Mouse (Mus musculus) liver, embryonic 11.5 days (tissue): Measurements from ENCODE around the gene Tec. TPM values are rescaled to one million over a fixed set of nuclear protein-coding genes. Genes with fewer than 3 reads are reported as not detected.

Experiments used
- ATAC-seq: fragments of 200-750 bp; cut with Nextera tagmentation; replicated peaks from 2 replicates; pipeline ENCODE4 v1.8.0; 2017; ENCODE audit warnings: moderate number of reproducible peaks, mild to moderate bottlenecking, moderate TSS enrichment, moderate library complexity; ENCODE audit not compliant: low FRiP score
- DNase-seq: peaks from one replicate; pipeline ENCODE4 v3.0.0-alpha.2; 2017; ENCODE audit warnings: low spot score
- H3K27ac ChIP-seq: fragments of 300-500 bp; sonication (generic); 2 replicates; pipeline ENCODE4 v1.5.1; 2014; ENCODE audit warnings: mild to moderate bottlenecking, low read depth, low read length, control low read depth
- H3K27me3 ChIP-seq: fragments of 300-500 bp; sonication (generic); replicated peaks from 2 replicates; pipeline ENCODE4 v1.6.1; 2014; ENCODE audit warnings: low read length, mixed read lengths; ENCODE audit not compliant: control insufficient read depth, insufficient read depth
- H3K36me3 ChIP-seq: fragments of 300-500 bp; sonication (generic); 2 replicates; pipeline ENCODE4 v1.6.1; 2014; ENCODE audit warnings: mild to moderate bottlenecking, low read length, moderate library complexity, mixed read lengths; ENCODE audit not compliant: control insufficient read depth, insufficient read depth
- H3K4me1 ChIP-seq: fragments of 300-500 bp; sonication (generic); replicated peaks from 2 replicates; pipeline ENCODE4 v1.6.1; 2014; ENCODE audit warnings: low read length, mixed read lengths; ENCODE audit not compliant: control insufficient read depth, insufficient read depth
- H3K4me2 ChIP-seq: fragments of 300-500 bp; sonication (generic); 2 replicates; pipeline ENCODE4 v1.6.1; 2014; ENCODE audit warnings: mild to moderate bottlenecking, control low read depth, moderate library complexity
- H3K4me3 ChIP-seq: fragments of 300-500 bp; sonication (generic); 2 replicates; pipeline ENCODE4 v1.5.1; 2014; ENCODE audit warnings: low read depth, low read length, control low read depth
- H3K9ac ChIP-seq: fragments of 300-500 bp; sonication (generic); 2 replicates; pipeline ENCODE4 v1.6.1; 2014; ENCODE audit warnings: low read depth, low read length, control low read depth
- H3K9me3 ChIP-seq: fragments of 300-500 bp; sonication (generic); 2 replicates; pipeline ENCODE4 v1.6.1; 2016; ENCODE audit warnings: low read length, inconsistent platforms, mixed read lengths; ENCODE audit not compliant: control insufficient read depth
- WGBS: fragments of 180-500 bp; shearing (Covaris S2); extraction: QIAGEN DNeasy Blood & Tissue Kit; methylation state at CpG from one replicate; pipeline ENCODE4 v1.1.7; 2014; 5-methylcytosine and 5-hydroxymethylcytosine counted together
- polyA plus RNA-seq: library from polyadenylated mRNA; unstranded; fragments of >200 nt; fragmentation: Nextera tagmentation; extraction: Ambion mirVana; gene quantifications from 2 replicates; pipeline ENCODE4 v1.2.1, GENCODE M21; 2014

Tec gene
- polyA plus RNA-seq, 1 experiment from 2014 or later: 7.9 TPM

DNA sequence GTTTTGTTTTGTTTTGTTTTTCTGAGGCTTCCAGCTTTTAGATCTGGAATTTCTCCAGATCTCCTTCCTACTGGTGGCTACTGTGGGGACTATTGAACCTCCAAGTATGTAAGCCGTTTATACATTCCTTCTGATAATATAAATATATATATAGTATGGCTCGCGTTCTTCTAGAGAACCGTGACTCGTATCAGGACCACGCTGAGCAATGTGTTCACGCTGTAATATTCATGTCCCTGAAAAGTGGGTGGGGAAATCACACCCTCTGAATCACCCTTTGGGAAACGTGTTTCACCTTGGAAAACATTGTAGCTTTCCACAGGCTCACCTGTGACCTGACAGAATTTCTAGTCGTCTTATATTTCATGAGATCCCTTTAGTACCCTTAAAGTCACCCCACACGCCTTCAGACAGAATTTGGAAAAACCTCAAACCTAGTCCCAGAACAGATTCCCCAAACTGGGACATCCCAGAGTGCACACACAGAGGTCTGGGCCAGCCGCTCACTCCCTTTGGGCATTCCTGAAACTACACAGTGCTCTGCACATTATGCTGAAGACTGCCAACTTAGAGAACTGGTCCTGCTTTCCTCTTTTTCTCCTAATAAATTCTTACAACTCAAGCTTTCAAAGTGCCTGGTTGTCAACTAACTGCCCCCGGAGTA lies 13.6 kb upstream of the Tec start:
- no peaks in the 10 kb centered on the region for H3K27me3 ChIP-seq
- H3K9me3 ChIP-seq: no peaks in the 10 kb centered on the region
- H3K4me2 ChIP-seq: no peak overlapping the region
- no peaks in the 10 kb centered on the region; the same call in 1 of the 2 replicates for H3K4me1 ChIP-seq
- no peak overlapping the region for H3K9ac ChIP-seq
- ATAC-seq: no peak
- WGBS: 79% methylated on average over 12 of the region's 12 CpGs
- DNase-seq: no peak
- H3K36me3 ChIP-seq: no peaks in the 10 kb centered on the region
- H3K27ac ChIP-seq: no peak overlapping the region
- no peak overlapping the region for H3K4me3 ChIP-seq

DNA sequence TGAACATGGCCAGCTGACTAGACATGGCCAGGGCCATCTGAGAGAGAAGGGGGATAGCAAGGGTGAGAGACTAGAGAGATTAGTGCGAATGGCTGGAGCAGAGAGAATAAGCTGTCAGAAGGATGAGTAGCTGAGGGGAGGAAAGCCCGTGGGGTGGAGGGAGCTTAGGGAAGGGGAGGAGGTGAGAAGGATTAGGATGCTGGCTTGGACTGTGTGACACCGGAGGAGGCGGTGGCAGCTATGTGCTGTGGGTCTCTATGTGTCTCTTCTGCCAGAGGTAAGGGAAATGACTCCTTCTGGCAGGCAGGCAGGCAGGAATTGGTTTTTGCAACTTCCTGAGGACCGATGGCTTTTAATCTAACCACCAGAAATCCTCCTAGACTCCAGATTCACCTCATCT lies 11.5 kb upstream of the Tec start:
- WGBS: 15% methylated on average over 5 of the region's 5 CpGs
- no peak overlapping the region for H3K27ac ChIP-seq
- no peaks in the 10 kb centered on the region; the same call in 1 of the 2 replicates for H3K4me1 ChIP-seq
- DNase-seq (no peak), ATAC-seq (no peak)
- peaks cover 12% of the 10 kb centered on the region for H3K27me3 ChIP-seq
- H3K4me3 ChIP-seq: no peak overlapping the region
- no peak overlapping the region for H3K9ac ChIP-seq
- H3K36me3 ChIP-seq: no peaks in the 10 kb centered on the region
- no peaks in the 10 kb centered on the region for H3K9me3 ChIP-seq
- H3K4me2 ChIP-seq: no peak overlapping the region

DNA sequence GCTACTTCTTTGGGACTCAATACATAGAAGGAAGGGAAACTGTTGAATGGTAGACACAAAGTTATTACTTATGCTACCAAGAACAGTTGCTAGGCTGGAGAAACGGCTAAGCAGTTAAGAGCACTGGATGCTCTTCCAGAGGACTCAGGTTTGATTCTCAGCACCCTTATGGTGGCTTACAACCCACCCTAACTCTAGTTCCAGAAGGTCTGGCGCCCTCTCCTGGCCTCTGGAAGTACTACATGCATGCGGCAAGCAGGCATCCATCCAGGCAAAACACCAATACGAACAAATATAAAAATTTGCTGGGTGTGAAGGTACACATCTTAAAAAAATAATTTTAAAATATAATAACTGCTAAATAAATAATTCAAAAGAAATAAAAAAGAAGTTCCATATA lies 2.8 kb upstream of the Tec start:
- H3K4me3 ChIP-seq: no peak overlapping the region
- H3K4me1 ChIP-seq: peaks cover 13% of the 10 kb centered on the region
- ATAC-seq (no peak), DNase-seq (no peak)
- 77% methylated on average over 4 of the region's 4 CpGs for WGBS
- no peaks in the 10 kb centered on the region; the same call in 1 of the 2 replicates for H3K9me3 ChIP-seq
- no peaks in the 10 kb centered on the region for H3K36me3 ChIP-seq
- no peak overlapping the region for H3K9ac ChIP-seq
- H3K4me2 ChIP-seq: no peak overlapping the region
- peaks cover 21% of the 10 kb centered on the region for H3K27me3 ChIP-seq
- H3K27ac ChIP-seq: no peak overlapping the region

DNA sequence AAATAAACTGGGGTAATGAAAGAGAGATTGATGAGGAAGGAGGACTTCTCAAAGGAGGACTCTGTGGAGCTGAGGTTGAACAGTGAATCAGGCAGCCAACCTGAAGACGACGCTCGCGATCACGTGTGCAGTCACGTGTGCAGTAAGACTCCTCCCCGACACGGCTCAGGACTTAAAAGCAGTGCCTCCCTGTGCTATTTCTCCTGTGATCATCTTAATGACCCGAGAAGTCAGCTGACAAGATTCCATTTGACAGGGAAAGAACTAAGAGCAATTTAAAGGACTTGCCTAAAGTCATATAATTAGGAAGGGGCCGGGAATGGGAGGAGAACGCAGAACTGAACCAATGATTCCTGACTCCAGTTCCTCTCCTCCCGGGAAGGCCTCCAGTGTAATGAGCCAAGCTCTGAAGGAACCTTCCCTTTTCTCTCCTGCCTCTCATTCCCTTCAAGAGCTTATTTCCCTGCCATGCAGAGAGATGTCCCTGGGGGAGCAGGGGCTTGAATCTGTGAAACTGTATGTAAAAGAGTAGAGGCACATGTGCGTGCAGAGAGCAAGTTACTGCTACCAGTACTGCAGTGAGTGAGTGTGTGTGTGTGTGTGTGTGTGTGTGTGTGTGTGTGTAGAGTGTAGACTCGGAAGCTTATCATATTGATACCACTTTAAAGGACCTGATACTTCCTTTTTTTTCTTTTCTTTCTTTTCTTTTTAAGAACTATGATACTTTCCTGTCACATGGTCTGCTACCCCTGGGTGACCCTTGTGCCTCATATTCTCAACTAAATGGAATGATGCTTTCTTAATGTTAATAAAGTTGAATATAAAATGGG lies 1.7 kb upstream of the Tec start:
- Histone ChIP-seq H3K4me1 (peaks cover 18% of the 10 kb centered on the region), H3K4me2 (no peak overlapping the region), H3K4me3 (no peak overlapping the region), H3K36me3 (no peaks in the 10 kb centered on the region), H3K27me3 (peaks cover 14% of the 10 kb centered on the region), H3K9me3 (no peaks in the 10 kb centered on the region; the same call in 1 of the 2 replicates), H3K9ac (no peak overlapping the region), H3K27ac (no peak overlapping the region)
- no peak for ATAC-seq
- no peak for DNase-seq
- WGBS: 70% methylated on average over 14 of the region's 14 CpGs

DNA sequence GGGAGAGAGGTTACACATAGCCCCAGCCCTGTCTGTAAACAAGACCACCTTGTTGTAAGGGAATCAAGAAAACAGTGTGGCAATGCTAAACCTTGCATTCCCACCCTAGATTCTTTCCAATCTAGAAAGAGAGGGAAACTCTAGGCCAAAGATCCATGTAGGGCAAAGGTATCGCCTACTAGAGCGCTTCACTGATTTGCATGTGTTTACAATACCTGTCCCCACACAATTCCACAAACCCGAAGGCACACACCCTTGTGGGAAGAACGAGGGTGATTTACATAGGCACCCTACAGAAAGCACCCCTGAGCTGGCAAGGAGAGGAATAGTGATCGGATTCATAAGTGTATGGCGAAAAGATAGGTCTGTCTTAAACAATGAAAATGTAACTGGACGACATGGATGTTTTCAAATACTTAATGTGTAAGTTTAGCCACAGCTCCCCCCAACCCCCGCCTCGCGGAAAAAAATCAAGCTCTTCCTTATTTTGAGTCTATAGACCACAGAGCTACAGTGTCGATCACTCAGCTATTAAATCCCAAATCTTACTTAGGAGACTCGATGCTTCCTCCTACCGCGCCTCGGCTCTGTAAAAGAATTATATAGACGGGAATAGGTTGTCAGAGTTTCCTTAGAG lies 1.1 kb downstream of the Tec start:
- Histone ChIP-seq H3K9ac (0 out of 2 replicates have a peak overlapping the region, but pooled peaks have one; percentile 22), H3K4me3 (peak overlapping the region; percentile 63), H3K27ac (no peak overlapping the region), H3K4me2 (peak overlapping the region; percentile 80), H3K9me3 (no peaks in the 10 kb centered on the region; the same call in 1 of the 2 replicates), H3K4me1 (peaks cover 26% of the 10 kb centered on the region), H3K27me3 (peaks cover 14% of the 10 kb centered on the region), H3K36me3 (no peaks in the 10 kb centered on the region)
- 18% methylated on average over 16 of the region's 16 CpGs for WGBS
- no peak for DNase-seq
- no peak for ATAC-seq

DNA sequence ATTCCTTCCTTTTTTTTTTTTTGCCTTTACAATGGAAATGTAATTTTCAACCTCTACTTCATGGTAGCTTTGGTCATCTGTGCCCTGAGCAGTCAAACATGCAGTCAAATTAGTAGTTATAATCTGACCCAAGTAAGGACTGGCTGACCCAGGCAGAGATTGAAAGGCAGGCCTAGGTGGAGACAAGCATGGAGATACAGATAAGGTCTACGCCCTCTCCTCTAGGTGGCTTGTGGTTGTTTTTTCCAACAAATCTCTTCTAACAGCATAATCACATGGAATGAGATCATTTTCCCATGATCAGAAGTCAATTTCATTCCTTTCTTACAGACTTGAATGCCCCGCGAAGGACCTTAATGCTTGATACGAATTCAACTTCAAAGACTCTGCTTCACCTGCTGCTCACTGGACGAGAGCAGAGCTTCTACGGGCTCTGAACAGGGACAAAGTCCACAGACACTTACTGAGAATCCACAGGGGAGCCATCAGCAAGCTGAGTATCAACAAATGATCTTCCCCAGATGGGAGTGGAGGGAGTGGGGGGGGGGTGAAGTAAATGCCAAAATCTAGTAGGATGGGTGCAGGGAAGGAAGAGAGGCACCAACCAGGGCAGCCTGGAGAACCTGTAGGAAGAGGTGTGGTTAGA lies 1.9 kb downstream of the Tec start:
- Histone ChIP-seq H3K4me2 (peak overlapping the region; percentile 36), H3K9ac (no peak overlapping the region), H3K36me3 (no peaks in the 10 kb centered on the region), H3K4me1 (peaks cover 26% of the 10 kb centered on the region), H3K4me3 (no peak overlapping the region; the same call in 1 of the 2 replicates), H3K27me3 (peaks cover 14% of the 10 kb centered on the region), H3K27ac (no peak overlapping the region), H3K9me3 (no peaks in the 10 kb centered on the region; the same call in 1 of the 2 replicates)
- ATAC-seq (no peak), DNase-seq (no peak)
- 58% methylated on average over 6 of the region's 6 CpGs for WGBS

DNA sequence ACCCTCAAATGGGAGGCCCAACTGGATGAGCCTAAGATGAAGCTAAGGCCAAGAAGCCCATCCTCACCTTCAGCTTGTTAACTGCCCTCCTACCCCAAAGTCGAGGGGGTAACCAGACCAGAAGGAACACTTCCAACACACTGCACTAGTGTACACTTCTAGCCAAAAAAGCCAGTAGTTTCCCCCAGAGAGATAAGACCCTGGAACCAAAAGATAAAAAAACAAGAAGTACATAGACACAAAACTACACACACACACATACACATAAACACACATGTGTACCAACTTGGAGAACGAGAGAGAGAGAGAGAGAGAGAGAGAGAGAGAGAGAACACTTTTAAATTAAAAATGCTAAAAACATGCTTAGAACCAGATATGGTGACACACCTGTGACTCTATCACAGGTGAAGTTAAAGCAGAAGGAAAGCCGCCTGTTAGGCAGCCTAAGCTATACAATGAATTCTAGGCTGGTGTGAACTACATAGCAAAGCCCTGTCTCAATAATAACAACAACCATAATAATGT lies 3.6 kb downstream of the Tec start:
- H3K4me1 ChIP-seq: peaks cover 26% of the 10 kb centered on the region
- ATAC-seq: no peak
- H3K4me2 ChIP-seq: no peak overlapping the region
- H3K27ac ChIP-seq: no peak overlapping the region
- no peaks in the 10 kb centered on the region for H3K36me3 ChIP-seq
- no peak overlapping the region for H3K9ac ChIP-seq
- no peak overlapping the region for H3K4me3 ChIP-seq
- WGBS: 61% methylated on average over 3 of the region's 3 CpGs
- H3K9me3 ChIP-seq: no peaks in the 10 kb centered on the region
- H3K27me3 ChIP-seq: peaks cover 14% of the 10 kb centered on the region
- no peak for DNase-seq

DNA sequence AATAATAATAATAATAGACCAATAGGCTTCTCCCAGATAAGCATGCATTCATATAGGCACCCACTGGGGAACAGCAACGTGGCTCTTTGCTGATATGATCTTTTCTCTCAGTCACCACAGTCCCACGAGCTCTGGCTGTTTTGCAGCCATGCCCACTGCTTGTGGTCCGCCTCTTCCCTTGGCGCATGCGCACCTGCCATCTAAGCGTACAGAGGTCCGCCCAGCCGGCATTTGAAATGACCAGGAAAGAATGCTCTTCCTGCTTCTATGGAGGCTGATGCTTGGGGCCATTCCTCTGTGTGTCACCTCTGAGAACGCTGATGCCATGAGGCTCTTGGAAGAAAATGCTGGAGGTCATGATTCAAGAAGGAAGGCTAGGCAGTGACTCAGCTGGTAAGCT lies 5.1 kb downstream of the Tec start:
- peaks cover 22% of the 10 kb centered on the region for H3K4me1 ChIP-seq
- no peak overlapping the region for H3K4me2 ChIP-seq
- H3K36me3 ChIP-seq: no peaks in the 10 kb centered on the region
- H3K4me3 ChIP-seq: no peak overlapping the region
- no peaks in the 10 kb centered on the region for H3K9me3 ChIP-seq
- ATAC-seq: no peak
- no peak overlapping the region for H3K27ac ChIP-seq
- DNase-seq: no peak
- WGBS: 84% methylated on average over 9 of the region's 9 CpGs
- H3K9ac ChIP-seq: no peak overlapping the region
- H3K27me3 ChIP-seq: peaks cover 14% of the 10 kb centered on the region
